Mouse (Mus musculus) intestine, embryonic 16.5 days (tissue): Measurements from ENCODE around the gene Snx22. TPM values are rescaled to one million over a fixed set of nuclear protein-coding genes. Genes with fewer than 3 reads are reported as not detected.

Experiments used
- ATAC-seq: fragments of 200-750 bp; cut with Nextera tagmentation; 2 replicates; pipeline ENCODE4 v1.8.0; 2017; ENCODE audit warnings: moderate TSS enrichment, moderate library complexity
- H3K27ac ChIP-seq: fragments of 300-500 bp; sonication (generic); 2 replicates; pipeline ENCODE4 v1.5.1; 2014; ENCODE audit warnings: mild to moderate bottlenecking, low read length
- H3K27me3 ChIP-seq: fragments of 300-500 bp; sonication (generic); replicated peaks from 2 replicates; pipeline ENCODE4 v1.6.1; 2014; ENCODE audit warnings: low read length, control low read depth, mixed read lengths; ENCODE audit not compliant: control insufficient read depth, insufficient read depth
- H3K36me3 ChIP-seq: fragments of 300-500 bp; sonication (generic); 2 replicates; pipeline ENCODE4 v1.6.1; 2014; ENCODE audit warnings: low read length, control low read depth; ENCODE audit not compliant: control insufficient read depth, insufficient read depth
- H3K4me1 ChIP-seq: fragments of 300-500 bp; sonication (generic); 2 replicates; pipeline ENCODE4 v1.6.1; 2014; ENCODE audit warnings: low read length, control low read depth, mixed read lengths; ENCODE audit not compliant: control insufficient read depth, insufficient read depth
- H3K4me2 ChIP-seq: fragments of 300-500 bp; sonication (generic); 2 replicates; pipeline ENCODE4 v1.6.1; 2014; ENCODE audit warnings: low read depth, low read length, control low read depth
- H3K4me3 ChIP-seq: fragments of 300-500 bp; sonication (generic); 2 replicates; pipeline ENCODE4 v1.5.1; 2014; ENCODE audit warnings: mild to moderate bottlenecking, low read length
- H3K9ac ChIP-seq: fragments of 300-500 bp; sonication (generic); 2 replicates; pipeline ENCODE4 v1.6.1; 2014; ENCODE audit warnings: low read depth, low read length
- H3K9me3 ChIP-seq: fragments of 300-500 bp; sonication (generic); 2 replicates; pipeline ENCODE4 v1.6.1; 2016; ENCODE audit warnings: low read length, control low read depth; ENCODE audit not compliant: control insufficient read depth
- WGBS: fragments of 180-500 bp; shearing (Covaris S2); extraction: QIAGEN DNeasy Blood & Tissue Kit; methylation state at CpG from one replicate; pipeline ENCODE4 v1.1.7; 2014; 5-methylcytosine and 5-hydroxymethylcytosine counted together
- polyA plus RNA-seq: library from polyadenylated mRNA; unstranded; fragments of >200 nt; fragmentation: Nextera tagmentation; extraction: Ambion mirVana; gene quantifications from 2 replicates; pipeline ENCODE4 v1.2.1, GENCODE M21; 2015

Snx22 gene
- polyA plus RNA-seq, 1 experiment from 2014 or later, result 1.9 TPM

- Histone ChIP-seq H3K4me2 (peak overlapping the region; percentile 89), H3K4me1 (peaks cover 16% of the 10 kb centered on the region), H3K27ac (no peak overlapping the region), H3K27me3 (no peaks in the 10 kb centered on the region), H3K9me3 (no peaks in the 10 kb centered on the region), H3K4me3 (peak overlapping the region; percentile 88; the same call in 1 of the 2 replicates), H3K9ac (peak overlapping the region; percentile 89), H3K36me3 (peaks cover 30% of the 10 kb centered on the region)
- 81% methylated on average over 3 of the region's 3 CpGs for WGBS
- no peak for ATAC-seq
These were observed 7.9 kb downstream of the Snx22 start for GRCm38 (mm10) chr9:66061656-66062055.

- Histone ChIP-seq H3K9me3 (no peaks in the 10 kb centered on the region), H3K9ac (peak overlapping the region; percentile 89), H3K4me1 (peaks cover 16% of the 10 kb centered on the region), H3K4me3 (peak overlapping the region; percentile 88), H3K27me3 (no peaks in the 10 kb centered on the region), H3K4me2 (peak overlapping the region; percentile 89), H3K27ac (no peak overlapping the region), H3K36me3 (peaks cover 24% of the 10 kb centered on the region)
- ATAC-seq, result no peak
- 15% methylated on average over 4 of the region's 4 CpGs for WGBS
These were observed 8.5 kb downstream of the Snx22 start for GRCm38 (mm10) chr9:66060986-66061385.

GRCm38 (mm10) chr9:66060308-66060647, 9.2 kb downstream of the Snx22 start:
- H3K9ac ChIP-seq, result peak overlapping the region; percentile 89
- no peaks in the 10 kb centered on the region for H3K27me3 ChIP-seq
- H3K27ac ChIP-seq, result peak overlapping the region; percentile 70
- peak overlapping the region; percentile 88 for H3K4me3 ChIP-seq
- peak overlapping the region; percentile 89 for H3K4me2 ChIP-seq
- H3K9me3 ChIP-seq, result no peaks in the 10 kb centered on the region
- ATAC-seq, result peak; percentile 68
- H3K36me3 ChIP-seq, result peaks cover 17% of the 10 kb centered on the region
- peaks cover 16% of the 10 kb centered on the region for H3K4me1 ChIP-seq
- 0% methylated on average over 20 of the region's 20 CpGs for WGBS

GRCm38 (mm10) chr9:66059583-66060307, 9.8 kb downstream of the Snx22 start, which contains the start of gene Ppib:
Gene Ppib (plus strand): TSS chr9:66060222.
- peak; percentile 99 for ATAC-seq
- peak within 1 kb of the TSS; percentile 89 for H3K4me2 ChIP-seq
- WGBS, result under 1% methylated on average over 51 of the region's 51 CpGs
- peak within 1 kb of the TSS; percentile 89 for H3K9ac ChIP-seq
- peak within 1 kb of the TSS; percentile 70 for H3K27ac ChIP-seq
- H3K4me3 ChIP-seq, result peak within 1 kb of the TSS; percentile 88
- no peaks in the 10 kb centered on the region for H3K9me3 ChIP-seq
- peaks cover 13% of the 10 kb centered on the region for H3K36me3 ChIP-seq
- H3K27me3 ChIP-seq, result no peaks in the 10 kb centered on the region
- peaks cover 16% of the 10 kb centered on the region for H3K4me1 ChIP-seq

GRCm38 (mm10) chr9:66053620-66054019, 15.9 kb downstream of the Snx22 start:
- Histone ChIP-seq H3K36me3 (no peaks in the 10 kb centered on the region), H3K27me3 (no peaks in the 10 kb centered on the region), H3K27ac (no peak overlapping the region), H3K4me2 (no peak overlapping the region), H3K9ac (no peak overlapping the region), H3K9me3 (no peaks in the 10 kb centered on the region), H3K4me1 (no peaks in the 10 kb centered on the region), H3K4me3 (no peak overlapping the region)
- 45% methylated on average over 1 of the region's 1 CpGs for WGBS
- ATAC-seq, result no peak

GRCm38 (mm10) chr9:66052731-66053130, 16.8 kb downstream of the Snx22 start:
- Histone ChIP-seq H3K4me2 (no peak overlapping the region), H3K4me1 (no peaks in the 10 kb centered on the region), H3K36me3 (no peaks in the 10 kb centered on the region), H3K4me3 (no peak overlapping the region), H3K27ac (no peak overlapping the region), H3K27me3 (no peaks in the 10 kb centered on the region), H3K9me3 (no peaks in the 10 kb centered on the region), H3K9ac (no peak overlapping the region)
- WGBS, result 84% methylated on average over 1 of the region's 1 CpGs
- ATAC-seq, result no peak

- H3K4me1 ChIP-seq, result no peaks in the 10 kb centered on the region
- no peaks in the 10 kb centered on the region for H3K9me3 ChIP-seq
- H3K36me3 ChIP-seq, result no peaks in the 10 kb centered on the region
- H3K4me3 ChIP-seq, result no peak overlapping the region
- no peaks in the 10 kb centered on the region for H3K27me3 ChIP-seq
- ATAC-seq, result no peak
- H3K9ac ChIP-seq, result no peak overlapping the region
- no peak overlapping the region for H3K27ac ChIP-seq
- H3K4me2 ChIP-seq, result no peak overlapping the region
- WGBS, result 66% methylated on average over 4 of the region's 4 CpGs
These were observed 18.0 kb downstream of the Snx22 start for GRCm38 (mm10) chr9:66051493-66051892.

- H3K36me3 ChIP-seq, result no peaks in the 10 kb centered on the region
- no peaks in the 10 kb centered on the region for H3K27me3 ChIP-seq
- H3K9ac ChIP-seq, result no peak overlapping the region
- no peaks in the 10 kb centered on the region for H3K9me3 ChIP-seq
- no peak overlapping the region for H3K4me3 ChIP-seq
- no peaks in the 10 kb centered on the region for H3K4me1 ChIP-seq
- WGBS, result 76% methylated on average over 6 of the region's 6 CpGs
- no peak overlapping the region for H3K27ac ChIP-seq
- no peak for ATAC-seq
- no peak overlapping the region for H3K4me2 ChIP-seq
These were observed 19.5 kb downstream of the Snx22 start for GRCm38 (mm10) chr9:66049931-66050601.

GRCm38 (mm10) chr9:66043241-66043640, 26.3 kb downstream of the Snx22 start:
- ATAC-seq, result no peak
- Histone ChIP-seq H3K27ac (no peak overlapping the region), H3K9ac (no peak overlapping the region), H3K4me3 (no peak overlapping the region), H3K36me3 (no peaks in the 10 kb centered on the region), H3K4me1 (no peaks in the 10 kb centered on the region), H3K4me2 (no peak overlapping the region), H3K9me3 (no peaks in the 10 kb centered on the region), H3K27me3 (no peaks in the 10 kb centered on the region)
- 98% methylated on average over 3 of the region's 3 CpGs for WGBS
